Mouse (Mus musculus): ENCODE measurements around the gene Rpl4. TPM values are rescaled to one million over a fixed set of nuclear protein-coding genes. Genes with fewer than 3 reads are reported as not detected.

Rpl4 gene
- total and polyA plus RNA-seq, 3 experiments = 506 to 7,560 (median 2,582) TPM

DNA sequence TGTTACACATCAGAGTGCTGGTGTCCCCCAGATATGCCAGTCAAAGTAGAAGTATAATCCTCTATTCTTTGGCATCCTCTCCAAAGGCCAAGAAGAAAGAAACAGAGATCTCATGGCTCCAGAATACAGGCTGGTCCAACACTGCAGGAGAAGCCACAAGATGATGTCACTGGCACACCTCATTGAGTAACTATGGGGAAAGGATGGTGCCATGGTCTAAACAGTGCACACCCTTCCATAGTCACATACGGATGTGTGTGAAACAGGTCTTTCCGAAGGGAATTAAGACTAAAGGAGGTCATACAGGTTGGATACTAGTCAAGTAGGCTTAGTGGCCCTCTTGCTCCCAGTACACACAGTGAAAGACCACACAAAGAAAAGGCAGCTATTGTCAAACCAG lies 43.5 kb downstream of the Rpl4 start:
- H3K9me3 ChIP-seq (replicated peaks) = no peaks in the 10 kb centered on the region
- DNase-seq (ENCODE audit: low spot score) = no peak
- ATAC-seq (ENCODE audit: extremely low read depth, insufficient number of reproducible peaks, low FRiP score, poor library complexity, severe bottlenecking) = no peak
- H3K36me3 ChIP-seq (replicated peaks) = peaks cover 78% of the 10 kb centered on the region
- peaks cover 22% of the 10 kb centered on the region for H3K4me1 ChIP-seq (ENCODE audit: insufficient read depth, low read depth, low read length)
- no peak overlapping the region for H3K4me3 ChIP-seq (ENCODE audit: low read depth, low read length)
- no peaks in the 10 kb centered on the region for H3K27me3 ChIP-seq (ENCODE audit: insufficient read depth, low read length)
- TF ChIP-seq GATA2 (IDR thresholded peaks at IDR 0.05; ENCODE audit: borderline replicate concordance, low read depth, low read length) = no peak
- no peak for TF ChIP-seq POLR2AphosphoS5 (IDR thresholded peaks at IDR 0.05; ENCODE audit: insufficient replicate concordance, low read depth, low read length)
- no peak for TF ChIP-seq TAL1 (conservative IDR thresholded peaks at IDR 0.05; ENCODE audit: low read depth, low read length)

DNA sequence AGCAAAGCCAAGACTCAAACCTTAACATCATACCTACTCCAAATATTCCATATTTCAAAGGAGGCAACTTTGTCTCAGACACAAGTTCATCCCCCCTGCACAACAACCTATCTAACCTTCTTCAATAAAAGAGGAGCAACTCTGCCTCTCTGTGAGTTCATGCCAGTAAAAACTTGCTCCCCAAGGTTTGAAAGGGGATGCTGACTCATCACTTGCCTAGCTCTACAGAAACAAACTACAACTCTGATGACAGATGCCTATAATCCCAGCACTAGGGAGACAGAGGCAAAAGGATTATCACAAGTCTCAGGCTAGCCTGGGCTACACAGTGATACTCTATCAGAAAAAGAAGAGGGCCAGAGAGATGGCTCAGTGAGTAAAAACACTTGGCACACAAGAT lies 44.7 kb downstream of the Rpl4 start:
- Histone ChIP-seq H3K27me3 (ENCODE audit: insufficient read depth, low read length) (no peaks in the 10 kb centered on the region), H3K36me3 (replicated peaks) (peaks cover 77% of the 10 kb centered on the region), H3K9me3 (replicated peaks) (no peaks in the 10 kb centered on the region), H3K4me3 (ENCODE audit: low read depth, low read length) (no peak overlapping the region), H3K4me1 (ENCODE audit: insufficient read depth, low read depth, low read length) (peaks cover 28% of the 10 kb centered on the region)
- TF ChIP-seq TAL1 (conservative IDR thresholded peaks at IDR 0.05; ENCODE audit: low read depth, low read length) (no peak), GATA2 (IDR thresholded peaks at IDR 0.05; ENCODE audit: borderline replicate concordance, low read depth, low read length) (no peak), CTCF (IDR thresholded peaks at IDR 0.05; ENCODE audit: low read depth, low read length) (no peak), POLR2AphosphoS5 (IDR thresholded peaks at IDR 0.05; ENCODE audit: insufficient replicate concordance, low read depth, low read length) (no peak), GATA1 (IDR thresholded peaks at IDR 0.05; ENCODE audit: borderline replicate concordance, low read length) (no peak)
- DNase-seq (ENCODE audit: low spot score) (no peak), ATAC-seq (ENCODE audit: extremely low read depth, insufficient number of reproducible peaks, low FRiP score, poor library complexity, severe bottlenecking) (no peak)

DNA sequence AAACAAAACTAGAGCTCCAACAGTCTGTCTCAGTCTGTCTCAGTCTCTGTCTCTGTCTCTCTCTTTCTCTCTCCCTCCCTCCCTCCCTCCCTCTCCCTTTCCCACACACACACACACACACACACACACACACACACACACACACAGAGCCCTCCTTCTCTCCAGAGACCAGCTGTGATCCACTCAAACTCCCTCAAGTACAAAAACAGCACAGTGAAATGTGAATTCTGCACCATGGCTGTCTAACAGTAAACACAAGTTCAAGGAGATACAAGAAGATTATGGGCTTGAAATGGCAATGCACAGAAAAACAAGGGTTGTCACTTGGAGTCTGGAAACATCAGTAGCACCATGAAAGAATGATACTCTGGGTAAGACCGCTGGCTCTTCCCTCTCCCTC lies 46.1 kb downstream of the Rpl4 start:
- no peaks in the 10 kb centered on the region for H3K27me3 ChIP-seq (ENCODE audit: insufficient read depth, low read length)
- H3K9me3 ChIP-seq (replicated peaks) = no peaks in the 10 kb centered on the region
- no peak for TF ChIP-seq GATA2 (IDR thresholded peaks at IDR 0.05; ENCODE audit: borderline replicate concordance, low read depth, low read length)
- no peak for TF ChIP-seq CTCF (IDR thresholded peaks at IDR 0.05; ENCODE audit: low read depth, low read length)
- no peak for TF ChIP-seq POLR2AphosphoS5 (IDR thresholded peaks at IDR 0.05; ENCODE audit: insufficient replicate concordance, low read depth, low read length)
- no peak for TF ChIP-seq GATA1 (IDR thresholded peaks at IDR 0.05; ENCODE audit: borderline replicate concordance, low read length)
- TF ChIP-seq TAL1 (conservative IDR thresholded peaks at IDR 0.05; ENCODE audit: low read depth, low read length) = no peak
- H3K4me3 ChIP-seq (ENCODE audit: low read depth, low read length) = no peak overlapping the region
- no peak for ATAC-seq (ENCODE audit: extremely low read depth, insufficient number of reproducible peaks, low FRiP score, poor library complexity, severe bottlenecking)
- H3K36me3 ChIP-seq (replicated peaks) = peaks cover 73% of the 10 kb centered on the region
- no peak for DNase-seq (ENCODE audit: low spot score)
- H3K4me1 ChIP-seq (ENCODE audit: insufficient read depth, low read depth, low read length) = peaks cover 27% of the 10 kb centered on the region

DNA sequence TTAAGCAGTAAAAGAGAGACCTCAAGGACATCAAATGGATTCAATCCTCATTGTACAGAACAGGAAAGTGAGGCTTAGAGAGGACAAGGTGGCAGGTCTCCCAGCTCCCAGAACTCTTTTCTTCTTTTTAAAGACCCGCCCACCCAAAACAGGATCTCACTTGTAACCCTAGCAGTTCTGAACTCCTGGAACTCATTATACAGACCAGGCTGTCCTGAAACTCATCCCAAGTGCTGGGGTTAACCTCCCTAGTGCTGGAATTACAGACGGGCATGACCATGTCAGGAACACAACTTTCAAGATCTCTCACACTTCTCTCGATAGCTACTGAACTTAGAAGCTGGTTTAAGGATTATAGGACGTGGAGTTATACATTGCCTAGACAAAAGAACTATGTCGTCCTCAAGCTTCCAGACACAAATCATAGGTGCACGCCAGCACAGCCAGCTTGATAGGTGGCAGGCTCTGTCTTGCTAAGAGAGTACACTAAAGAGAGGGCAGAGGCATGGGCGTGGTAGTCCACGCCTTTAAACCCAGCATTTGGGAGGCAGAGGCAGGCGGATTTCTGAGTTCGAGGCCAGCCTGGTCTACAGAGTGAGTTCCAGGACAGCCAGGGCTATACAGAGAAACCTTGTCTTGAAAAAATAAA lies 46.7 kb downstream of the Rpl4 start:
- peaks cover 21% of the 10 kb centered on the region for H3K4me1 ChIP-seq (ENCODE audit: insufficient read depth, low read depth, low read length)
- no peaks in the 10 kb centered on the region for H3K27me3 ChIP-seq (ENCODE audit: insufficient read depth, low read length)
- no peak for ATAC-seq (ENCODE audit: extremely low read depth, insufficient number of reproducible peaks, low FRiP score, poor library complexity, severe bottlenecking)
- no peak overlapping the region for H3K4me3 ChIP-seq (ENCODE audit: low read depth, low read length)
- DNase-seq (ENCODE audit: low spot score) = no peak
- no peak for TF ChIP-seq CTCF (IDR thresholded peaks at IDR 0.05; ENCODE audit: low read depth, low read length)
- TF ChIP-seq POLR2AphosphoS5 (IDR thresholded peaks at IDR 0.05; ENCODE audit: insufficient replicate concordance, low read depth, low read length) = no peak
- H3K36me3 ChIP-seq (replicated peaks) = peaks cover 73% of the 10 kb centered on the region
- no peaks in the 10 kb centered on the region for H3K9me3 ChIP-seq (replicated peaks)

DNA sequence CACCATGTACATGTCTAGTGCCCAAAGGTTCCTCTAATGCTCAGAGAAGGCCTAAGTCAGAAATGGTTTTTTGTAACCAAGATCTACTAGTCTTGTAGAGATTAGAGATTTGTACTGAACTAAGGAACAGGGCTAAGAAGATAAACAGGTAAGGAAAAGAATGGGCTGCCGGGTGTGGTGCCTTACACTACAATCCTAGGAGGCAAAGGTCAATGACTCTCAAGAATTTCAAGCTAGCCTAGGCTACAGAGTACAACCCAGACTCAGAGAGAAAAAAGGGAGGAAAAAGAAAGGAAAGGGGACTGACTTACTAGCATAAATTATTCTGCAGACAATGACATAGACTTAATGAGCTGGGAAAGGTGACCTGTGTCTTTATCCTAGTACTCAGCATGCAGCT lies 47.4 kb downstream of the Rpl4 start:
- no peak for TF ChIP-seq TAL1 (conservative IDR thresholded peaks at IDR 0.05; ENCODE audit: low read depth, low read length)
- no peak for TF ChIP-seq GATA2 (IDR thresholded peaks at IDR 0.05; ENCODE audit: borderline replicate concordance, low read depth, low read length)
- TF ChIP-seq POLR2AphosphoS5 (IDR thresholded peaks at IDR 0.05; ENCODE audit: insufficient replicate concordance, low read depth, low read length) = no peak
- no peak for TF ChIP-seq CTCF (IDR thresholded peaks at IDR 0.05; ENCODE audit: low read depth, low read length)
- no peak for TF ChIP-seq GATA1 (IDR thresholded peaks at IDR 0.05; ENCODE audit: borderline replicate concordance, low read length)
- no peak for ATAC-seq (ENCODE audit: extremely low read depth, insufficient number of reproducible peaks, low FRiP score, poor library complexity, severe bottlenecking)
- Histone ChIP-seq H3K4me1 (ENCODE audit: insufficient read depth, low read depth, low read length) (peaks cover 19% of the 10 kb centered on the region), H3K27me3 (ENCODE audit: insufficient read depth, low read length) (no peaks in the 10 kb centered on the region), H3K36me3 (replicated peaks) (peaks cover 73% of the 10 kb centered on the region), H3K9me3 (replicated peaks) (no peaks in the 10 kb centered on the region), H3K4me3 (ENCODE audit: low read depth, low read length) (no peak overlapping the region)
- no peak for DNase-seq (ENCODE audit: low spot score)

DNA sequence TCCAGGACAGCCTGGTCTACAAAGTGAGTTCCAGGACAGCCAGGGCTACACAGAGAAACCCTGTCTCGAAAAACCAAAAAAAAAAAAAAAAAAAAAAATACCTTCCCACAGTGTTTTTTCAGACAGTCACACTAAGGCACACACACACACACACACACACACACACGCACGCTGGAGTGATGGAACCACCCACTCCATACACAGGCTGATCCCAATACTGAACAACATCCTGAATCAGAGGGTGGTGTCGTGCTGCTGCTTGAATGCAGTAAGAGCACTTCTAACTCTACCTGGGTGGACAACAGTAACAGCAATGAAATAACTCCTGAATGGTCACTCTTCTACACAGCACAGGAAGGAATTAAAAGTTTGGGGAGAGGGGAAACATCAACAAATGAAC lies 48.3 kb downstream of the Rpl4 start:
- Histone ChIP-seq H3K27me3 (ENCODE audit: insufficient read depth, low read length) (no peaks in the 10 kb centered on the region), H3K36me3 (replicated peaks) (peaks cover 74% of the 10 kb centered on the region), H3K4me3 (ENCODE audit: low read depth, low read length) (no peak overlapping the region), H3K4me1 (ENCODE audit: insufficient read depth, low read depth, low read length) (peaks cover 15% of the 10 kb centered on the region), H3K9me3 (replicated peaks) (no peaks in the 10 kb centered on the region)
- ATAC-seq (ENCODE audit: extremely low read depth, insufficient number of reproducible peaks, low FRiP score, poor library complexity, severe bottlenecking) (no peak), DNase-seq (ENCODE audit: low spot score) (no peak)
- no peak for TF ChIP-seq POLR2AphosphoS5 (IDR thresholded peaks at IDR 0.05; ENCODE audit: insufficient replicate concordance, low read depth, low read length)
- TF ChIP-seq GATA2 (IDR thresholded peaks at IDR 0.05; ENCODE audit: borderline replicate concordance, low read depth, low read length) = no peak
- TF ChIP-seq GATA1 (IDR thresholded peaks at IDR 0.05; ENCODE audit: borderline replicate concordance, low read length) = no peak
- no peak for TF ChIP-seq CTCF (IDR thresholded peaks at IDR 0.05; ENCODE audit: low read depth, low read length)
- TF ChIP-seq TAL1 (conservative IDR thresholded peaks at IDR 0.05; ENCODE audit: low read depth, low read length) = no peak
